Mouse (Mus musculus): ENCODE results near the gene Aldh18a1.

Gene Aldh18a1

DNA sequence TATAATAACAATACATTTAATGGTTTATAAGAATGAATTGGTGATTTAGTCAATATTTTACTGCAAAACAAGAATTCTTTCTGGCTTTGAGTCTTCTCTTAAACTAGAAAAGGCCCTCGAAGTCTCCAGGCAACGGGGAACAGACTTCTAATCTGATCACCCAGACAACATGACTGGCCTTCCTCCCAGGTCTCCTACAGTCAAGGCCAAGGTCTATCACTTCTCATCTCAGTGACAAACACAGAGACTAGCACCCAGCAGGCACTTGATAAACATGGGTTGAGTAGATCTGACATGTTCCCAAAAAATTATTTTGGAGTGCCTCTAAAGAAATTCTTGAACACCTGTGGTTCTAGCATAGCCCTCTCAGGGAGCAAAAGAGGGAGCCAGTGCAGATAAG is 57.9 kb downstream of the Aldh18a1 start:
- DNase-seq (ENCODE audit: low spot score in 2 of 2) = no peak

GRCm38 (mm10) chr19:40528254-40528653 is 60.0 kb downstream of the Aldh18a1 start:
- no peak for DNase-seq (ENCODE audit: low spot score in 2 of 2)

DNA sequence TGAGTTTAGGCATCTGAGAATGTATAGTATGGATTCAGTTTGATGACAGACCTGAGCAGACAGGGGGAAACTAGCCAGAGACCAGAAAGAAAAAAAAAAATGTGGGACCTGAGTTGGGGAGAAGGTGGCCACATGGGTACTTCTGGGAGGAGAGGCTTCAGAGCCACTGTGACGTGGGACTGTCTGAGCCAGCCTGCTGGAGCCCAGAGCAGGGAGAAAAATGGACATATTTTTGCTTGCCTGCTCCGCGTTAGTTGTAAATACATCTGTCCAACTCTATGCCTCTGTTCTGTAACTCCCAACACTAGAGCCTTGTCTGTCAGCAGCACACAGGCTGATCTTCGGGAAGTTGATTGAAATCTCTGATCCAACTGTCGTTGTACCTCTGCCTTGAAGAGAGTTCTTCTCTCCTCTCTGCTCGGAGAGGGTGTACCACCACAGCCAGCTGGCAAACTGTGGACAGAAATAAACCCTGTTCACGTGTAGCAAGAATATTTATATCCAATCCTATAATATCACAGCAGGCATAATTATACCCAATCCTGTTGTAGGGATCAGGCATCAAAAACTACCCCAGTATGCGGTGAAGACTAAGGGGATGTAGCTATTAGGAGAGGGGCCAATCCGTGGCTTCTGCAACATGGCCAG is 61.8 kb downstream of the Aldh18a1 start:
- DNase-seq (ENCODE audit: low spot score in 2 of 2) = no peak

- no peak for DNase-seq (ENCODE audit: low spot score in 2 of 2)
Measured at GRCm38 (mm10) chr19:40523431-40524005, 64.7 kb downstream of the Aldh18a1 start.

GRCm38 (mm10) chr19:40520403-40520802 is 67.9 kb downstream of the Aldh18a1 start:
- no peak for DNase-seq (ENCODE audit: low spot score in 2 of 2)

DNA sequence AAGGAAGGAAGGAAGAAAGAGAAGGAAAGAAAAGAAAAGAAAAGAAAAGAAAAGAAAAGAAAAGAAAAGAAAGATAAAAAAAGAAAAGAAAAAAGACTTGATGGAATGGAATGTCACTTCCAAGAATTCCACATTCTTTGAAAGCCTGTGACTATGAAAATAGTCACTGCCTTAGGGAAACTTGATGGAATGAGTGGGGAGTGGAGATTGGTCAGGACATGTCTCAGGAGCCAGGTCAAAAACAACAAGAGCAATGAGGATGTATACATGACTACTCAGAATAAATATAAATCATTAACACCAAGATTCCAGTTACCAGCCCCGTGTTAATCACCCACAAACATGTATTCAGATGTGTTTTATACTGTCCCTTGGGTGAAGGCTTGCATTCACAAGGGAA is 69.6 kb downstream of the Aldh18a1 start:
- no peak for DNase-seq (ENCODE audit: low spot score in 2 of 2)

DNA sequence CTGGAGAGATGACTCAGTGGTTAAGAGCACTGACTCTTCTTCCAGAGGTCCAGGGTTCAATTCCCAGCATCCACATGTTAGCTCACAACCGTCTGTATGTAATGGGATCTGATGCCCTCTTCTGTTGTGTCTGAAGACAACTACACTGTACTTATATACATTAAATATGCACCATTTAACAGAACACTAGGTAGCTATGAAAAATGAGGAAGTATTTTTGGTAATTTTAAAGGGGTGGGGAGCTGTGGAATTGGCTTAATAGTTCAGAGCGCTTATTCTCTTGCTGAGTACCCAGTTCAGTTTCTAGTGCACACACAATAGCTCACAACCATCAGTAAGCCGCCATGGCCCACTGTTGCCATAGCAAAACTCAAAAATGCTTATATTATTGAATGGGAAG is 72.7 kb downstream of the Aldh18a1 start:
- no peak for DNase-seq (ENCODE audit: low spot score in 2 of 2)

GRCm38 (mm10) chr19:40514376-40514775 is 73.9 kb downstream of the Aldh18a1 start:
- DNase-seq (ENCODE audit: low spot score in 2 of 2) = no peak

DNA sequence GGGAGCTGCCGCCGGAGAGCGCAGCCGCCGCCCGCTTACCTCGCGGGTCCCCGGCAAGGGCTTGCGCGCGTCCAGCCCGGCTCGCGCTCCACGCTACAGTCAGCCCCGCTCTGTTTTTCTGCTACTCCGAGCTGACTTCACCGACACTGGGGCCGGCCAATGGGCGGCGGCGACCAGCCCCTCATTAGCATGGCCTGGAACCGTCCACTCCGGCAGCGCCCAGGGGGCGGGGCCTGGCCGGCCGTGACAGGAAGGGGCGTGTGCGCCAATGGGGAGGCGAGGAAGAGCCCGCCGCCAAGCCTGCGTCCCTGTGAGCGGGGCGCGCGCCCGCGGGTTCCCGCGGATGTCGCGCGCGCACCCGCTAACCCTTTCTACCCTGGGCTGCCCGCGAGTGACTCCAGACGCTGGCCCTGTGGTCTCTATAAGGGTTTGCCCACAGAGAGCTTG is 74.6 kb downstream of the Aldh18a1 start, which contains the start of gene Sorbs1:
Gene Sorbs1, minus strand, starts transcription at position 148 of the 447 bp plus-strand sequence.
- DNase-seq (ENCODE audit: low spot score in 2 of 2) = peak; percentile 90 to 96

DNA sequence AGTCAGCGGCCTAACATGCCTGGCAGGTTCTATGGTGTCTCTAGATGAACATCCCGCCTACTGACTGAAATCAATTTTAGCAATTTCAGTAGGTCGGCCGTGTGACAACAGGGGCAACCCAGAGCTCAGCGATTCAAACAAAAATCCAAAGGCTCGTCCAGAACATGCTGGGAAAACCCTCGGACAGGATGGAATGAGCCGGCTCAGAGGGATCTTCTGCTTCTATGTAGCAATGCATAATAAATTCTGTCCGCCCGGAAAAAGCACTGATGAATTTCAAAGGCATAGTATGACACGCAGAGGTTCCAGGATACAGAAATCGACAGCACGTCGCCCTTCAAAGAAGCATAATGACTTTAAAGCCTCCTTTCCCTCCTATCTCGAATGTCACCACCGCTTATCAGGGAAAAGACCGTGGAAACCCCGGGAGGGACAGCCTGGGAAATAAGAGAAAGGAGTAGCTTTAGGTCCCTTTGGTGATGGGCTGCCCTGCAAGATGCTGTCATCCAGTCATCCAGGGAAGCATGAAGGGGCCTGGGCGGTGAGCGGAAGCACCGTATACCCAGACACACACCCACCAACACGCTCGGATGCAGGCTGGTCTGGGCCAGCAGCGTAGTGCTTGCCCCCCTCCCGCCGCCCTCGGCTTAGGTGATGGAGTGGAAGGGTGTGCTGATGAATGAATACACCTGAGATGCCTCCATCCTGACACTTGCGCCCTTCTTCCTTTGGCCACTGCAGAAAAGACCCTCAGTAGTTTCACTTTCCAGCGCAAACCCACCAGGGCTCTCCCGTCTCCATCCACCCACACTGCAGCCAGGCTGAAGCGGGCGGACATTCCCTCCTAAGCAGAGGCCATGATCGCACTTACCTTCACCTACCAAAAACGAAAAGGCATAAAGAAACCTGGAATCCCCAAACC is 75.5 kb downstream of the Aldh18a1 start:
- no peak for DNase-seq (ENCODE audit: low spot score in 2 of 2)

- DNase-seq (ENCODE audit: low spot score in 2 of 2) = no peak
Measured at GRCm38 (mm10) chr19:40511679-40512309, 76.5 kb downstream of the Aldh18a1 start.

- DNase-seq (ENCODE audit: low spot score in 2 of 2) = no peak
Measured at GRCm38 (mm10) chr19:40511100-40511439, 77.2 kb downstream of the Aldh18a1 start.

DNA sequence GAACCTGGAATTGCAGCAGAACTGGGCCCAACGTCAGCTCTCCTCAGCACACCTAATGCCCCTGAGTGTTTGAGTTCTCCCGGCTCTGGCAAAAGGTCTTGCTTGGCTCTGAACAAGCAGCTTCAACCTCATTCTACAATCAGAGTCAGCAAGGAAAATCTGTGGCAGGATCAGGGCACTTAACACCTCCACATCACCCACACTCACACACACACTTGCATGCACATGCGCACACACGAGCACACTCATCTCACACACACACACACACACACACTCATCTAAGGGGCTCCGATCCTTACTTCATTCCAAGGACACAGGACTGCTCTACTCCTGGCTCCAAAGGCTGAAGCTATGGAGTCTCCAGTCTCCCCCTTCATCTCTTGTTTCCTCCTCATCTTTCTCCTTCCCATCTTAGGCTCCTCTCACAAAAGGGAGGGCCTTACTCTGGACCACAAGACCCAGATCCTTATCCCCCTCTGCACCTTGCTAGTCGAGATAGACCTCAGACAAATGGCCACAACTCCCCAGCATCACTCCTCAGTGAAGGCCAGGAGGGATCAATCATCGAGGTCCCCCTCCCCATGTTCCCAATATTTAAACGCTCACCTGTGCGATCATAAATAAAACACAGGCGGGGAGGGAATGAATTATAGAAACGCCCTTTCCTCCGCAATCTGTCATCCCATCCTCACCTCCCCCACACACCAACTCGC is 77.7 kb downstream of the Aldh18a1 start:
- no peak for DNase-seq (ENCODE audit: low spot score in 2 of 2)

DNA sequence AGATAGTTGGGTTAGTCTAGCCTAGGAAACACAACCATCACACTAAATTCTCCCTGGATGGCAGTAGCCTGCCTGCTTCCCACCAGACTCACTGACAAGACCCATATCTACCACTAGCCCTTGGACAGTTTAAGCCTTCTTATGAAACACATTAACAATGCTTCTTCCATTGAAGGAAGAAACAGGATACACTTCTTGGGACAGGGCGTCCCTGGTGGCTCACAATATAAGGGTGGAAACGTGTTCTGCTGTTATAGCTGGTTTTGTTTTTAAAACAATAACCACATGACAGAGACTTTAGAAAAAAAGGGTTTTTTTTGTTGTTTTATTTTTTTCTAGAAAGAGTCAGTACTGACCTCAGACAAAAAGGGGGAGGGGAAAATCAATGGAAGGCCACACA is 79.0 kb downstream of the Aldh18a1 start:
- DNase-seq (ENCODE audit: low spot score in 2 of 2) = no peak

- DNase-seq (ENCODE audit: low spot score in 2 of 2) = no peak
Measured at GRCm38 (mm10) chr19:40508851-40509250, 79.4 kb downstream of the Aldh18a1 start.

DNA sequence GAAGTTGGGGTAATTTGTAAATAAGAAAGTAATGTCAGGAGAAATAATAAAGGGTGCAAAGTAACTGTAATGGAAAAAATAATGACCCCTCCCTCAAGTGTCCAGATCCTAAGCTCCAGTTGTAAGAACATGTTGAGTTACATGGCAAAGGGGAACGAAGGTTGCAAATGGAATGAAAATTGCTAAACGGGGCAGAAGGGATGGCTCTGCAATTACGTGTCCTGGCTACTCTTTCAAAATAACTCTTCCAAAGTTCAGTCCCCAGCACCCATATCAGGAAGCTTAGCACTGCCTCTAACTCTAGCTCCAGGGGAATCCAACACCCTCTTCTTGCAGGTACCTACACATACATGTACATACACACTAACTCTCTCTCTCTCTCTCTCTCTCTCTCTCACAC is 81.3 kb downstream of the Aldh18a1 start:
- DNase-seq (ENCODE audit: low spot score in 2 of 2) = no peak

DNA sequence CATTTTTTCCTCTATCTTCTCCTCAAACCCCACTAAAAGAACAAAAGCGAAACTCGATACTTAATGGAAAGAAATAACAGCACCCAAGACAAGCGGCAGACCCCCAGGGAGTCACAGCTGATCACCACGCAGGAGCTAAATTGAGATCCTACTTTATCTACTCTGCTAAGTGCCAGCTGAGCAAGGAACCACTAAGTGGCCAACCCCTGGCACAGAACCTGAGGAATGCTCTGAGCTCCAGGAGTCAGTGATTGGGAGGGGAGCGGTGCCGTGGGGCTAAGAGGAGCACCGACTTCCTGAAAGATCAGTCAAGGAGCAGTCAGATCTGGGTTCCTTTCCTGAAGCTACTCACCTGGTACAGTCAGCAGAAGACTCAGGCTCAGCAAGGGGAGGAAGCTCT is 83.9 kb downstream of the Aldh18a1 start:
- no peak for DNase-seq (ENCODE audit: low spot score in 2 of 2)

Measured in urinary bladder, postnatal 36 days (tissue).